Mouse (Mus musculus): ENCODE measurements around the gene Plekhn1. TPM values are rescaled to one million over a fixed set of nuclear protein-coding genes. Genes with fewer than 3 reads are reported as not detected.

Plekhn1 gene
- polyA plus RNA-seq (2012; fragmentation: generic; extraction: Trizol): 10 to 100 TPM in 1 of 2 experiments, 1 to 10 TPM in 1; 4.8 to 12.4 TPM

GRCm38 (mm10) chr4:156234701-156235213, at the start of gene Plekhn1:
Gene Plekhn1, minus strand, starts transcription at chr4:156234857.

GRCm38 (mm10) chr4:156255078-156255839, 20.6 kb upstream of the Plekhn1 start, which contains the start of gene Samd11:
Gene Samd11, minus strand, starts transcription at chr4:156255657.

GRCm38 (mm10) chr4:156235808-156236533, 1.3 kb upstream of the Plekhn1 start, which contains the start of gene Noc2l:
Gene Noc2l, plus strand, starts transcription at chr4:156236010.

GRCm38 (mm10) chr4:156215649-156216048, 19.0 kb downstream of the Plekhn1 start, which contains the start of gene Perm1:
Gene Perm1, plus strand, starts transcription at chr4:156215868.

GRCm38 (mm10) chr4:156203001-156203412, 31.6 kb downstream of the Plekhn1 start, which contains the start of gene AW011738:
Gene AW011738, plus strand, starts transcription at chr4:156203304.

GRCm38 (mm10) chr4:156200623-156201475, 33.8 kb downstream of the Plekhn1 start, which contains the start of gene Isg15:
Gene Isg15, minus strand, starts transcription at chr4:156200818.

GRCm38 (mm10) chr4:156197131-156197828, 37.4 kb downstream of the Plekhn1 start, which contains the start of gene Agrn:
Gene Agrn, minus strand, starts transcription at chr4:156197488.

Other genes starting within 250 kb of the Plekhn1 start
- gene B3galt6, start 242.2 kb downstream of the Plekhn1 start, polyA plus RNA-seq (2012; fragmentation: generic; extraction: Trizol): 1 to 10 TPM; 1.9 to 4.3 TPM
- gene Sdf4, start 242.0 kb downstream of the Plekhn1 start, polyA plus RNA-seq (2012; fragmentation: generic; extraction: Trizol): 100 to 1,000 TPM; 121 to 177 TPM
- gene Tnfrsf4, start 221.0 kb downstream of the Plekhn1 start, polyA plus RNA-seq (2012; fragmentation: generic; extraction: Trizol): 1 to 10 TPM in 1 of 2 experiments, under 1 TPM in 1; 0.16 to 1.3 TPM
- 1 to 10 TPM in 1 of 2 experiments, under 1 TPM in 1; 0.08 to 1.6 TPM for gene Tnfrsf18, start 208.7 kb downstream of the Plekhn1 start, polyA plus RNA-seq (2012; fragmentation: generic; extraction: Trizol)
- gene Ttll10, start 175.4 kb downstream of the Plekhn1 start, polyA plus RNA-seq (2012; fragmentation: generic; extraction: Trizol): under 1 TPM in 1 of 2 experiments, not detected in 1; 0.08 TPM
- gene 9430015G10Rik, start 124.9 kb downstream of the Plekhn1 start, polyA plus RNA-seq (2012; fragmentation: generic; extraction: Trizol): 10 to 100 TPM in 1 of 2 experiments, 1 to 10 TPM in 1; 5.3 to 22.4 TPM
- under 1 TPM; 0.07 to 0.42 TPM for gene Rnf223, start 104.3 kb downstream of the Plekhn1 start, polyA plus RNA-seq (2012; fragmentation: generic; extraction: Trizol)
- 10 to 100 TPM in 1 of 2 experiments, 1 to 10 TPM in 1; 2.6 to 26.9 TPM for gene Agrn, start 37.4 kb downstream of the Plekhn1 start, polyA plus RNA-seq (2012; fragmentation: generic; extraction: Trizol)
- 10 to 100 TPM in 1 of 2 experiments, 1 to 10 TPM in 1; 1.3 to 22.7 TPM for gene Isg15, start 34.0 kb downstream of the Plekhn1 start, polyA plus RNA-seq (2012; fragmentation: generic; extraction: Trizol)
- under 1 TPM in 1 of 2 experiments, not detected in 1; 0.05 TPM for gene AW011738, start 31.6 kb downstream of the Plekhn1 start, polyA plus RNA-seq (2012; fragmentation: generic; extraction: Trizol)
- under 1 TPM; 0.04 to 0.17 TPM for gene Perm1, start 19.0 kb downstream of the Plekhn1 start, polyA plus RNA-seq (2012; fragmentation: generic; extraction: Trizol)
- gene Noc2l, start 1.2 kb upstream of the Plekhn1 start, polyA plus RNA-seq (2012; fragmentation: generic; extraction: Trizol): 10 to 100 TPM; 23.0 to 82.0 TPM
- gene Samd11, start 20.8 kb upstream of the Plekhn1 start, polyA plus RNA-seq (2012; fragmentation: generic; extraction: Trizol): under 1 TPM; 0.02 to 0.05 TPM
- gene Vmn2r-ps159, start 96.2 kb upstream of the Plekhn1 start, polyA plus RNA-seq (2012; fragmentation: generic; extraction: Trizol): not detected